Comparison of ENCODE assay signal across 30 mouse cellular contexts in genomic region chr15:80611478-80611877, GRCm38 (mm10). TPM values are rescaled to one million over a fixed set of nuclear protein-coding genes. Genes with fewer than 3 reads are reported as not detected.
A peak's percentile ranks its signal among the peaks of the same experiment; 100 is the strongest.
DNase-seq lines count a peak whose midpoint lies in the region; ATAC-seq lines count a peak whose summit lies in the region.
"Had no signal": no experiment of that assay in that cellular context is flagged by ENCODE, and none has a peak within 500 bp of the region (broad histone marks: within the 10 kb centered on the region; RNA-seq: fewer than 3 reads in every experiment).

No protein-coding gene starts in this region.

- ATAC-seq in neutrophil, adult 5-6 weeks (ENCODE audit: extremely low read depth, insufficient number of reproducible peaks, low FRiP score, poor library complexity, severe bottlenecking): peak; percentile 35; the same call in 1 of the 2 replicates
- ATAC-seq in kidney, embryonic 16.5 days (ENCODE audit: low FRiP score, low TSS enrichment): no peak
- ATAC-seq: forebrain, embryonic 16.5 days; liver, embryonic 12.5 days; midbrain, embryonic 16.5 days had no signal

- peaks cover 8% of the 10 kb centered on the region for H3K27me3 ChIP-seq in kidney, embryonic 16.5 days (ENCODE audit: insufficient read depth, low read length)

- H3K36me3 ChIP-seq in kidney, embryonic 16.5 days (ENCODE audit: insufficient read depth, low read length): no peaks in the 10 kb centered on the region
- H3K36me3 ChIP-seq: embryonic facial prominence, embryonic 13.5 days; heart, embryonic 10.5 days; hindbrain, embryonic 12.5 days; liver, embryonic 12.5 days had no signal

- H3K4me1 ChIP-seq in kidney, embryonic 16.5 days (ENCODE audit: insufficient read depth, low read length): peaks cover 14% of the 10 kb centered on the region; the same call in 1 of the 2 replicates

- peak; percentile 81 for DNase-seq in CD4-positive, CD25-positive, alpha-beta regulatory T cell, adult 2 months (ENCODE audit: low read depth, low spot score)
- peak; percentile 89 for DNase-seq in T-cell, adult 2 months (ENCODE audit: low spot score)
- peak; percentile 76 for DNase-seq in thymus, postnatal 25 days
- no peak for DNase-seq in embryo, embryonic 11 days
- no peak for DNase-seq in cerebellum, postnatal 14 days
- DNase-seq: adrenal gland, postnatal 36 days; B cell, adult 2 months; cerebellum, adult 18-20 months; gastrocnemius, postnatal 36 days; heart, postnatal 10 days; kidney, adult 9 months; kidney, postnatal 36 days; lung, adult 2 months; retina, postnatal 1 day; right cerebral cortex, postnatal 4 days had no signal

- no peak overlapping the region for H3K4me3 ChIP-seq in kidney, embryonic 16.5 days (ENCODE audit: low read length)
- H3K4me3 ChIP-seq: embryonic facial prominence, embryonic 13.5 days; heart, embryonic 10.5 days; hindbrain, embryonic 12.5 days; liver, embryonic 12.5 days had no signal

- 72% methylated on average over 5 of the region's 5 CpGs for WGBS in kidney, embryonic 16.5 days

- H3K27ac ChIP-seq in kidney, embryonic 16.5 days (ENCODE audit: low read length): no peak overlapping the region
- H3K27ac ChIP-seq: embryonic facial prominence, embryonic 13.5 days; heart, embryonic 10.5 days; hindbrain, embryonic 12.5 days; liver, embryonic 12.5 days had no signal

- H3K4me2 ChIP-seq in kidney, embryonic 16.5 days (replicated peaks; ENCODE audit: low read depth, low read length): no peak overlapping the region
- H3K4me2 ChIP-seq: embryonic facial prominence, embryonic 13.5 days; hindbrain, embryonic 12.5 days; liver, embryonic 12.5 days had no signal

- no peak overlapping the region for H3K9ac ChIP-seq in kidney, embryonic 16.5 days (replicated peaks; ENCODE audit: low read length)
- H3K9ac ChIP-seq: embryonic facial prominence, embryonic 13.5 days; hindbrain, embryonic 12.5 days; liver, embryonic 12.5 days had no signal

- H3K9me3 ChIP-seq in kidney, embryonic 16.5 days (ENCODE audit: low read length): no peaks in the 10 kb centered on the region
- H3K9me3 ChIP-seq: embryonic facial prominence, embryonic 13.5 days; heart, embryonic 10.5 days; hindbrain, embryonic 12.5 days; liver, embryonic 12.5 days had no signal

RNA-seq across cellular contexts. Expression of gene Grap2, which starts 39.1 kb away (rescaled TPM):
- 108 and 112 TPM in 2 replicates for total RNA-seq in neutrophil, adult 5-6 weeks (2017)
- polyA plus RNA-seq in kidney, embryonic 16.5 days (2015; fragmentation: Nextera tagmentation; extraction: Ambion mirVana): 0.62 and 0.81 TPM in 2 replicates
- polyA plus RNA-seq: forebrain, embryonic 16.5 days had no signal

RNA-seq across cellular contexts. Expression of gene Enthd1, which starts 46.5 kb away (rescaled TPM):
- 0.25 and 0.35 TPM in 2 replicates for total RNA-seq in neutrophil, adult 5-6 weeks (2017)
- not detected in 2 replicates for polyA plus RNA-seq in kidney, embryonic 16.5 days (2015; fragmentation: Nextera tagmentation; extraction: Ambion mirVana)
- total RNA-seq: adrenal gland, postnatal 36 days; common myeloid progenitor, adult 5-6 weeks; gastrocnemius, postnatal 36 days; heart, postnatal 10 days; layer of hippocampus, postnatal 10 days; left cerebral cortex, adult 8-10 months; megakaryocyte-erythroid progenitor cell, adult 5-6 weeks had no signal
- polyA plus RNA-seq: embryonic facial prominence, embryonic 13.5 days; forebrain, embryonic 16.5 days; heart, embryonic 10.5 days; hindbrain, embryonic 12.5 days; intestine, embryonic 14.5 days; limb, embryonic 11.5 days; liver, embryonic 12.5 days; lung, adult 2 months; midbrain, embryonic 16.5 days; stomach, embryonic 14.5 days had no signal

Comparison
In these comparisons a context has a peak if more than half of its experiments do, and no peak if none do; other contexts are left out.
1. DNase-seq: peak in CD4-positive, CD25-positive, alpha-beta regulatory T cell, adult 2 months (single experiment), T-cell, adult 2 months (single experiment) and thymus, postnatal 25 days (single experiment); none in embryo, embryonic 11 days (single experiment) and cerebellum, postnatal 14 days (0 of 2).